Mouse (Mus musculus): ENCODE data around the gene Lman1l.
A peak's percentile ranks its signal among the peaks of the same experiment; 100 is the strongest.

The Lman1l gene

GRCm38 (mm10) chr9:57644944-57645893 is 24.6 kb upstream of the Lman1l start:
- DNase-seq (ENCODE audit: low spot score): peak; percentile 94

GRCm38 (mm10) chr9:57644442-57644943 is 23.9 kb upstream of the Lman1l start:
- no peak for DNase-seq (ENCODE audit: low spot score)

GRCm38 (mm10) chr9:57643856-57644180 is 23.2 kb upstream of the Lman1l start:
- DNase-seq (ENCODE audit: low spot score): no peak

- no peak for DNase-seq (ENCODE audit: low spot score)
Observed at GRCm38 (mm10) chr9:57643169-57643855, 22.7 kb upstream of the Lman1l start.

GRCm38 (mm10) chr9:57641775-57642550 is 21.4 kb upstream of the Lman1l start:
- no peak for DNase-seq (ENCODE audit: low spot score)

GRCm38 (mm10) chr9:57641022-57641421 is 20.4 kb upstream of the Lman1l start:
- no peak for DNase-seq (ENCODE audit: low spot score)

- DNase-seq (ENCODE audit: low spot score): peak; percentile 82
Observed at GRCm38 (mm10) chr9:57640384-57640783, 19.8 kb upstream of the Lman1l start.

GRCm38 (mm10) chr9:57639661-57640328 is 19.2 kb upstream of the Lman1l start:
- no peak for DNase-seq (ENCODE audit: low spot score)

GRCm38 (mm10) chr9:57638651-57639459 is 18.3 kb upstream of the Lman1l start:
- DNase-seq (ENCODE audit: low spot score): peak; percentile 88

- DNase-seq (ENCODE audit: low spot score): peak; percentile 56
Observed at GRCm38 (mm10) chr9:57637741-57638322, 17.3 kb upstream of the Lman1l start.

GRCm38 (mm10) chr9:57637272-57637671 is 16.7 kb upstream of the Lman1l start:
- no peak for DNase-seq (ENCODE audit: low spot score)

- DNase-seq (ENCODE audit: low spot score): no peak
Observed at GRCm38 (mm10) chr9:57633481-57634024, 13.0 kb upstream of the Lman1l start.

- DNase-seq (ENCODE audit: low spot score): peak; percentile 83
Observed at GRCm38 (mm10) chr9:57629118-57629874, 8.7 kb upstream of the Lman1l start.

GRCm38 (mm10) chr9:57628717-57629116 is 8.1 kb upstream of the Lman1l start:
- DNase-seq (ENCODE audit: low spot score): no peak

- no peak for DNase-seq (ENCODE audit: low spot score)
Observed at GRCm38 (mm10) chr9:57627892-57628291, 7.3 kb upstream of the Lman1l start.

GRCm38 (mm10) chr9:57627191-57627590 is 6.6 kb upstream of the Lman1l start:
- DNase-seq (ENCODE audit: low spot score): no peak

GRCm38 (mm10) chr9:57625674-57626500 is 5.3 kb upstream of the Lman1l start:
- DNase-seq (ENCODE audit: low spot score): no peak

GRCm38 (mm10) chr9:57624295-57624694 is 3.7 kb upstream of the Lman1l start:
- no peak for DNase-seq (ENCODE audit: low spot score)
